Mouse (Mus musculus): ENCODE measurements around the gene Tmem175. TPM values are rescaled to one million over a fixed set of nuclear protein-coding genes. Genes with fewer than 3 reads are reported as not detected.
A peak's percentile ranks its signal among the peaks of the same experiment; 100 is the strongest.
"Not testable (repeated sequence)": the region's sequence is repeated elsewhere in the genome, so short reads cannot be mapped to it uniquely, and the experiment has no call there.

Gene Tmem175
- 19.9 and 20.0 TPM in 2 replicates for polyA plus RNA-seq (2015; fragmentation: Nextera tagmentation; extraction: Ambion mirVana)

GRCm38 (mm10) chr5:108629634-108630483 is at the start of gene Tmem175, which contains the start of gene Gak:
Tmem175 (plus strand) TSS chr5:108629770.
Gak (minus strand) TSS chr5:108629755.
- ATAC-seq, result peak; percentile 98
- Histone ChIP-seq H3K9me3 (replicated peaks) (no peaks in the 10 kb centered on the region), H3K4me2 (peak within 1 kb of the TSS; percentile 80), H3K27me3 (no peaks in the 10 kb centered on the region), H3K4me1 (peaks cover 25% of the 10 kb centered on the region), H3K27ac (peak within 1 kb of the TSS; percentile 78), H3K4me3 (peak within 1 kb of the TSS; percentile 84), H3K9ac (peak within 1 kb of the TSS; percentile 94), H3K36me3 (ENCODE audit: poor library complexity, severe bottlenecking) (no peaks in the 10 kb centered on the region)
- under 1% methylated on average over 58 of the region's 58 CpGs for WGBS

GRCm38 (mm10) chr5:108581361-108581891 is 48.1 kb upstream of the Tmem175 start:
- no peak for ATAC-seq
- Histone ChIP-seq H3K9ac (no peak overlapping the region), H3K4me1 (no peaks in the 10 kb centered on the region), H3K27me3 (no peaks in the 10 kb centered on the region), H3K27ac (no peak overlapping the region), H3K4me2 (no peak overlapping the region), H3K36me3 (ENCODE audit: poor library complexity, severe bottlenecking) (peaks cover 88% of the 10 kb centered on the region), H3K9me3 (replicated peaks) (no peaks in the 10 kb centered on the region), H3K4me3 (no peak overlapping the region)
- WGBS, result 90% methylated on average over 3 of the region's 3 CpGs

DNA sequence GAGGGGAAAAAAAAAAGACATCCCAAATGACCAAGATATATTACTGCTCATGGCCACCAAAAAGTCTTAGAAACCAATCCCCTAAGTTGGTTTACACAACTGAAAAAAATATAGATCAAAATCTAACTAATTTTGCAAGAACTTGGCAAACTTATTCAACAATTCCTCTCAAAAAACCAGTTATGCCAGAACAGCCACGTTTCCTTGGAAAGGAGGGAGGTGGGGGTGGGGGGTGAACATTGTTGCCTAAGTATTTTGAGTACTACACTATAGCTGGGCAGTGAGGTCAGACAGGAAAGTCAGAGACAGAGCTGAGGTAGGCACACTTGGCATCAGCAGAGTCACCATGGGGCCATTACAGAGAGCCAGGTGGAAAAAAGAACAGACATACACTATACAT is 29.6 kb upstream of the Tmem175 start:
- 92% methylated on average over 1 of the region's 1 CpGs for WGBS
- H3K36me3 ChIP-seq (ENCODE audit: poor library complexity, severe bottlenecking), result peaks cover 92% of the 10 kb centered on the region

DNA sequence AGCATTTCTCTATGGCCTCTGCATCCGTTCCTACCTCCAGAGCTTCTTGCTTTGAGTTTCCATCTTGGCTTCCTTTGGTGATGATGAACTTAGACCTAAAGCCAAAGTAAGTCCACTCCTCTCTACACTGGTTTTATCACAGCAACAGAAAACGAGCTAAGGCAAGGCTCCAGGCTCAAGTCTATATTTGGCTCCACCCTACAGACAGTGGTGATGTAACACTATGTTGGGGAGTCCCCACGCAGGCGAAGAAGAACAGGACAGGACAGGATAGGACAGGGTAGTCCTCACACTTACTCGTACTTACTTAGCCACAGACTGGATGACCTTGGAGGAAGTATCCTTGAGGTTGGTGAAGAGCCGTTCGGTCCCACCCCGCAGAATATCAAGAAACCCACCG is 27.0 kb upstream of the Tmem175 start:
- no peak overlapping the region for H3K4me2 ChIP-seq
- no peak overlapping the region for H3K9ac ChIP-seq
- H3K36me3 ChIP-seq (ENCODE audit: poor library complexity, severe bottlenecking), result peaks cover 92% of the 10 kb centered on the region
- H3K27me3 ChIP-seq, result no peaks in the 10 kb centered on the region
- no peaks in the 10 kb centered on the region for H3K4me1 ChIP-seq
- H3K9me3 ChIP-seq (replicated peaks), result no peaks in the 10 kb centered on the region
- no peak overlapping the region for H3K4me3 ChIP-seq
- no peak for ATAC-seq
- WGBS, result 96% methylated on average over 9 of the region's 9 CpGs
- H3K27ac ChIP-seq, result no peak overlapping the region

More for the DNA sequence above, 29.6 kb upstream of the Tmem175 start:
- no peaks in the 10 kb centered on the region for H3K27me3 ChIP-seq
- no peak for ATAC-seq
- H3K4me1 ChIP-seq, result no peaks in the 10 kb centered on the region
- H3K4me3 ChIP-seq, result no peak overlapping the region
- no peak overlapping the region for H3K27ac ChIP-seq
- no peaks in the 10 kb centered on the region for H3K9me3 ChIP-seq (replicated peaks)
- no peak overlapping the region for H3K9ac ChIP-seq
- H3K4me2 ChIP-seq, result no peak overlapping the region

DNA sequence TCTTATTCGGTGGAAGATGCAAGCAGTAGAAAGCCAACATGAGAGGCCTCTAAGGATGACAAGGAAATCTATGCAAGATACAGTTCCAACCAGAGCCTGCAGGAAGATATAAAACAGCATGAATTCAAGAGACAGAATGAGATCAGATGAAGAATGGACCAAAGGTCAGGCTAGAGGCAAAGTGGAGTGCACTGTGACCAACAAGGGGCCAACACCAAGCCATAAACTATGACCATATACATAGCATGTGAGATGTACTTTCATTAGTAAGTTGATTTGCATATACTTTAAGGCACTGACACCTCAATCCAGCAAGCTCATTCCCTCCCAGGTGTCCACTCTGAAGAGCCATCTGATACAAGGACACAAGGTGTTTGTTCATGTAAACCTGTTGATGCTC is 19.1 kb upstream of the Tmem175 start:
- Histone ChIP-seq H3K27ac (no peak overlapping the region), H3K9me3 (replicated peaks) (no peaks in the 10 kb centered on the region), H3K4me1 (no peaks in the 10 kb centered on the region), H3K4me2 (no peak overlapping the region), H3K9ac (no peak overlapping the region), H3K36me3 (ENCODE audit: poor library complexity, severe bottlenecking) (peaks cover 94% of the 10 kb centered on the region), H3K4me3 (no peak overlapping the region), H3K27me3 (no peaks in the 10 kb centered on the region)
- ATAC-seq, result no peak
- 94% methylated on average over 1 of the region's 1 CpGs for WGBS

GRCm38 (mm10) chr5:108621870-108622269 is 7.7 kb upstream of the Tmem175 start:
- 86% methylated on average over 2 of the region's 2 CpGs for WGBS
- Histone ChIP-seq H3K9me3 (replicated peaks) (no peaks in the 10 kb centered on the region), H3K36me3 (ENCODE audit: poor library complexity, severe bottlenecking) (peaks cover 66% of the 10 kb centered on the region), H3K4me3 (no peak overlapping the region), H3K9ac (no peak overlapping the region), H3K4me2 (no peak overlapping the region), H3K27ac (no peak overlapping the region), H3K27me3 (no peaks in the 10 kb centered on the region), H3K4me1 (no peaks in the 10 kb centered on the region)
- ATAC-seq, result no peak

- H3K27me3 ChIP-seq, result no peaks in the 10 kb centered on the region
These were observed 3.4 kb upstream of the Tmem175 start for GRCm38 (mm10) chr5:108626050-108626660.

DNA sequence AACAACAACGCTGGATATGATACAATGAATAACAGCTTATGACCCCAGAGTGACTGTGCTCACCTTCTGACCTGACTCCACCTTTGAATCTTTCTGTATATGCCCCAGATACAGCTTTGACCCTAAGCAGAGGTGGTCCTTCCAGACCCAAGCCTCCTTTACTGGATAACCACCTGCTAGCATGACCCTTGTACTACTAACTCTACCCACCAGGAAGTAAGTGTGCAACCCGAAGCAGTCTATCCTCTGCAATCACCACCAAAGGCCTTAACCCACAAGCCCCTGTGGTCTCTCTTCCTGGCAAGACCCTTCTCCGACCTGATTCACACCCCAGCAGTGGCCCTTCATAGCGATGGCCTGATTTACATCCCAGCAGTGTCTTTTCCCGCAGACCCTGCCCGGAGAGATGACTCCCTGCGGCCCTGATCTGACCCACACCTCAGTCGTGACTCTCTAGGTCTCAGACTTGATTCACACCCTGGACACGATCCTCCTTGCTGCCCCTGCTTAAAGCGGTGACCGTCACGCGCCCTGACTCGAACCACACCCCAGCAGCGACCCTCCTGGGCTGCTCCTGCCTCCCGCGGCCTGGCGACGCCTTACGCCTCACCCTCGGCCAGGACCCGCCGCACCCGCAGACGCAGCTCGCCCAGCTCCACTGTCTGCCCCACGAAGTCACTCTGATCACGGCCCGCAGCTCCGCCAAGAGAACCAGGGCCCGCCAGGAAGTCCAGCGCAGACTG is 508 bp upstream of the Tmem175 start:
- H3K4me3 ChIP-seq, result peak overlapping the region; percentile 84
- peaks cover 25% of the 10 kb centered on the region for H3K4me1 ChIP-seq
- no peaks in the 10 kb centered on the region for H3K27me3 ChIP-seq
- WGBS, result 3% methylated on average over 32 of the region's 32 CpGs
- peak overlapping the region; percentile 94 for H3K9ac ChIP-seq
- peaks cover 7% of the 10 kb centered on the region for H3K36me3 ChIP-seq (ENCODE audit: poor library complexity, severe bottlenecking)
- no peaks in the 10 kb centered on the region for H3K9me3 ChIP-seq (replicated peaks)
- peak overlapping the region; percentile 80 for H3K4me2 ChIP-seq
- peak overlapping the region; percentile 78 for H3K27ac ChIP-seq
- peak; percentile 86; the same call in 1 of the 2 replicates for ATAC-seq

More at GRCm38 (mm10) chr5:108626050-108626660, 3.4 kb upstream of the Tmem175 start:
- 88% methylated on average over 4 of the region's 4 CpGs for WGBS
- Histone ChIP-seq H3K36me3 (ENCODE audit: poor library complexity, severe bottlenecking) (peaks cover 34% of the 10 kb centered on the region), H3K27ac (no peak overlapping the region), H3K9me3 (replicated peaks) (no peaks in the 10 kb centered on the region), H3K4me3 (no peak overlapping the region), H3K4me1 (peaks cover 25% of the 10 kb centered on the region), H3K4me2 (no peak overlapping the region), H3K9ac (no peak overlapping the region)
- ATAC-seq, result no peak

DNA sequence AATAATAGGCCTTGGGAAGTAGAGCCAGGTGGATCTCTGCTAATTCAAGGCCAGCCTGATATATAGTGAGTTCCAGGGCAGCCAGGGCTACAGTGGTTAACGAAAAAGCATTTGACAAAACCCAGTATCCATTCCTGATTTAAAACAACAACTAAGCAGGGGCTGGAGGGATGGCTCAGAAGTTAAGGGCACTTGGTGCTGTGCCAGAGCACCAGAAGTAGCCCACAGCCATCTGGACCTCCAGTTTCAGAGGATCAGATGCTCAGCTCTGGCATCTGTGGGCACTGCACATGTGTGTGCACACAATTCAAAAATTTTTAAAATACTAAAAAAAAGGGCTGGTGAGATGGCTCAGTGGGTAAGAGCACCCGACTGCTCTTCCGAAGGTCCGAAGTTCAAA is 4.1 kb downstream of the Tmem175 start:
- H3K4me2 ChIP-seq, result no peak overlapping the region
- ATAC-seq, result no peak
- 91% methylated on average over 4 of the region's 4 CpGs for WGBS
- peaks cover 13% of the 10 kb centered on the region for H3K4me1 ChIP-seq
- no peak overlapping the region for H3K9ac ChIP-seq
- no peak overlapping the region for H3K27ac ChIP-seq
- H3K36me3 ChIP-seq (ENCODE audit: poor library complexity, severe bottlenecking), result peaks cover 8% of the 10 kb centered on the region; the same call in 1 of the 2 replicates
- no peaks in the 10 kb centered on the region for H3K9me3 ChIP-seq (replicated peaks)
- H3K27me3 ChIP-seq, result no peaks in the 10 kb centered on the region
- no peak overlapping the region for H3K4me3 ChIP-seq

DNA sequence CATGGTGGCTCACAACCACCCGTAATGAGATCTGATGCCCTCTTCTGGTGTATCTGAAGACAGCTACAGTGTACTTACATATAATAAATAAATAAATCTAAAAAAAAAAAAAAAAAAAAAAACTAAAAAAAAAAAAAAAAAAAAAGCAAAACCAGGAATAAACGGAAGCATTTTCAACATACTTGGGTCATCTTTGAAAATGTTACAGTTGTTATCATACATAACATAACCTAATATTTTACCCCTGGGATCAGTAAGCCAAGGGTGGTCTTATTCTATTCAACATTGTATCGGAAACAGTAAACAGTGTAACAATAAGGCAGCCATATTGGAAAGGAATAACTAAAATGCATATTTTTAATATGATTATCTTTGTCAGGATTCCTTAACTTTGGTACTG is 4.5 kb downstream of the Tmem175 start:
- not testable (repeated sequence) for H3K9ac ChIP-seq; H3K4me1 ChIP-seq; ATAC-seq; H3K27ac ChIP-seq; H3K4me3 ChIP-seq; H3K9me3 ChIP-seq (replicated peaks); H3K27me3 ChIP-seq; H3K4me2 ChIP-seq; H3K36me3 ChIP-seq (ENCODE audit: poor library complexity, severe bottlenecking)
- WGBS, result 77% methylated on average over 3 of the region's 3 CpGs

DNA sequence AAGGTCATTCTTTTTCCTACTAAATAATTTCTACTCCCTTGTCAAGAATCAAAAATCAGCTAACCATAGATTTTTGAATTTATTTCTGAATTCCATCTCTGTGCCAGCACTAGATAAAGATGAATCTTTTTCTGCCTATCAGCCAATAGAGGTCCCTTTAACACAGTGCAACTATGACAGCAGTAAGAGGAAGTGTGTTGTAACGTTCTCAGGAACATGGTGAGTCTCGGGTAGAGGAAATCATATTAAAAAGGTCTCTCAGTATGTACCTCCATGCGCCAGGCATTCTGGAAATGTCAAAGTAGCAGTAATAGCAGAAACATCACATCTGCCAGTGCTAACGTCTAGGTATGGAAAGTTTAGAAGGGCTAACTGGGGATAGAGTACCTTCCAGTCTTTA is 6.6 kb downstream of the Tmem175 start:
- no peak for ATAC-seq
- H3K9ac ChIP-seq, result no peak overlapping the region

More for the DNA sequence above, 6.6 kb downstream of the Tmem175 start:
- no peak overlapping the region for H3K4me3 ChIP-seq
- no peaks in the 10 kb centered on the region for H3K9me3 ChIP-seq (replicated peaks)
- H3K27me3 ChIP-seq, result no peaks in the 10 kb centered on the region
- WGBS, result 87% methylated on average over 4 of the region's 4 CpGs
- no peak overlapping the region for H3K4me2 ChIP-seq
- H3K27ac ChIP-seq, result no peak overlapping the region
- H3K4me1 ChIP-seq, result no peaks in the 10 kb centered on the region
- peaks cover 15% of the 10 kb centered on the region; the same call in 1 of the 2 replicates for H3K36me3 ChIP-seq (ENCODE audit: poor library complexity, severe bottlenecking)
